Mouse (Mus musculus) C3H10T1/2 (cell line): ENCODE measurements around the gene Mbl2. TPM values are rescaled to one million over a fixed set of nuclear protein-coding genes. Genes with fewer than 3 reads are reported as not detected.

Experiments used
- polyA plus RNA-seq, 2 experiments: library from polyadenylated mRNA; unstranded; fragments of >200 nt; fragmentation: generic; extraction: Trizol; gene quantifications; one replicate each; pipeline ENCODE4 v1.2.1; 2012; ENCODE audit warnings: missing spikeins in 2 of 2

Gene Mbl2
- polyA plus RNA-seq = not detected

GRCm38 (mm10) chr19:30232691-30233090 is at the start of gene Mbl2:
Gene Mbl2 (plus strand): TSS chr19:30232942.

Other genes with a start within 250 kb of the Mbl2 start
- not detected for gene Trpd52l3, start 229.2 kb upstream of the Mbl2 start, polyA plus RNA-seq
- gene Uhrf2, start 202.4 kb upstream of the Mbl2 start, polyA plus RNA-seq = 10 to 100 TPM in 1 of 2 experiments, 1 to 10 TPM in 1; 2.8 to 33.3 TPM
- gene Gldc, start 57.5 kb upstream of the Mbl2 start, polyA plus RNA-seq = under 1 TPM; 0.07 to 0.22 TPM